Mouse (Mus musculus) Patski (cell line): Measurements from ENCODE around the gene Klhl29. TPM values are rescaled to one million over a fixed set of nuclear protein-coding genes. Genes with fewer than 3 reads are reported as not detected.

Source experiments
- ATAC-seq: fragments of 100-300 bp; one replicate; pipeline ENCODE4 v1.8.0; 2021
- CTCF ChIA-PET: fragments of 350-600 bp; sonication (Branson Sonifier 250); formaldehyde crosslinking; loops from one replicate; lab custom pipeline; 2022; ENCODE audit warnings: inconsistent platforms; lab: Charles Lee
- POLR2A ChIA-PET: fragments of 350-600 bp; sonication (Branson Sonifier 250); formaldehyde crosslinking; loops from one replicate; lab custom pipeline; 2022; ENCODE audit warnings: antibody characterized with exemption, inconsistent platforms; lab: Charles Lee
- DNase-seq: peaks from one replicate; pipeline ENCODE4 v3.0.0-alpha.2; 2011; ENCODE audit warnings: low read depth, low spot score
- H3K27me3 ChIP-seq: fragments of 371-371 bp; one replicate; pipeline ENCODE4 v1.5.1; 2021
- CTCF ChIP-seq: fragments of 100-300 bp; IDR thresholded peaks from one replicate; pipeline ENCODE4 v1.5.1; 2021
- in situ Hi-C: fragments of 300-500 bp; cut with MboI; formaldehyde crosslinking; loops from 3 replicates; pipeline ENCODE4 v1.11.1; 2018; ENCODE audit warnings: low pct_unique_long_range_greater_than_20kb, mixed read lengths
- polyA plus RNA-seq: library from polyadenylated mRNA; unstranded; gene quantifications from one replicate; pipeline ENCODE4 v1.2.3, GENCODE M21; 2021

Klhl29 gene
- polyA plus RNA-seq, 1 experiment from 2014 or later: 16.8 TPM

DNA sequence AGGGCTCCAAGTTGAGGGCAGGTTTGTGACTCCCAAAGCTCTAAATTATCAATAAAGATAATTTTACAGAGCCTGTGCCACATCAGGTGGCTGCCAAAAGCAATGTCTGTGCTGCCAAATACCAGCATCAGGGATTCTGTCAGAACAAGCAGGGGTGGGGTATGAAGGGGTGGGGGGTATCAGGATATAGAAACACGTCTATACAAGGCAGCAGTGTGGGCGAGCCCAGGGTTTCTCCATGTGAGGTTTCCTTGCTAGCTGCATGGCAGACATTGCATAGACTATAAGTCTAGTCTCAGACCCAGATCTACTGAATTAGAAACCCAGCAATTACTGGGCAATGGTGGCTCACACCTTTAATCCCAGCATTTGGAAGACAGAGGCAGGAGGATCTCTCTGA is 41.3 kb downstream of the Klhl29 start:
- ChIA-PET POLR2A (no interaction called here), CTCF (interaction anchor here (0.6 kb wide), 1 partner anchor 9 kb away, joined by 3 read pairs; no protein-coding TSS in a partner anchor)
- ATAC-seq (no peak), DNase-seq (no peak)
- no peak for TF ChIP-seq CTCF
- in situ Hi-C loops: no loop called here
- no peaks in the 10 kb centered on the region for H3K27me3 ChIP-seq

DNA sequence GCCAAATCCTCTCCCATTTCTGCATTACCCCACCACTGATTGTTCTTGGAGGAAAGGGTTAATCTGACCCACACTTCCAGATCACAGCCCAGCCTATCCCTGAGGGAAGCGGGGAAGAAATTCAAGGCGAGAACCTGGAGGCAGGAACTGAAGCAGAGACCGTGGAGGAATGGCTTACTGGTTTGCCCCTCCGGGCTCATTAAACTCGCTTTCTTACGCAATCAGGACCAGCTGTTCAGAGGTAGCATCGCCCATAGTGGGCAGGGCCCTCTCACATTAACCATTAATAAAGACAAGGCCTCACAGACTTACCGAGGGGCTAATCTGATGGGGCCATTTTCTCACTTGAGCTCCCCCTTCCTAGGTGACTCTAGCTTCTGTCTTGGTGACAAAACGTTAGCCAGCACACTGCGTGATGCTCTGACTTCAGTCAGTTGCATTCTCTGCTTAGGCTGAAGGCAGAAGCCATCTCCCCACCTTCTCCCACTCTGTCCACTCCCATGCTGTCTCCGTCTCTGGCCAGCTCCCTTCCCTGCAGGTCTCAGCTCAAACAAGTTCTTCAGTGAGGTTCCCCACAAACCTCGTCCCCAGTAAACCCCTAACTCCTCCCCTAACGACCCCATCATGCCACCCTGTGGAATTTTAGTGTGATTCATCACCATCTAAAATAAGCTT is 43.5 kb downstream of the Klhl29 start:
- no peak for TF ChIP-seq CTCF
- CTCF ChIA-PET: no interaction called here
- peak; percentile 71 for ATAC-seq
- DNase-seq: peak; percentile 64
- in situ Hi-C loops: no loop called here
- no peaks in the 10 kb centered on the region for H3K27me3 ChIP-seq
- POLR2A ChIA-PET: no interaction called here

DNA sequence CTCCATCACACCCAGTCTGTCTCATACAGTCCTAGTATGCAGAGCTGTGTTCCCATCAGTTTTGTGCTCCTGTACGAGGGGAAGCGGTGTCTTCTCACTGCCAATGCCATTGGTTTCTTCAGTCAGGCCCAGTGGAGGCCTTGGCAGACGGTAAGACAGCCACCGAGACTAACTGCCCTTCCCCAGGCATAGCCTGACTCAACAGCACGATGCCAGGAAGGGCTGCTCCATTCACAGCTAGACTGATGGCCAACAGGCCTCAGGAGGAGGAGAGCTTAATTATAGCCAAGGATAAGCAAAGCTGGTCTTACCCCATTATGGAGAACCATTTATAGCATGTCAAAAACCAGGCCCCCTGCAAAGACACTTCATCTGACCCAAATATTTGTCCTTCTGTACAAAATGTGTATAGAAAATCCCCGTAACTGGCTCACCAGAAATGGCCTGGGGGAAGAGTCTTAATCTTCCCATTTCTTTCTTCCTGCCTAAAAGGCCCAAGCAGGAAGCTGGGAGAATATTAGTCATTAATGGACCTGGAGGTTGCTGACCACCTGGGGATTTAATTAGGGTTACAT is 44.9 kb downstream of the Klhl29 start:
- TF ChIP-seq CTCF: no peak
- ChIA-PET POLR2A (interaction anchor here (0.6 kb wide), 1 partner anchor 284 kb away, joined by 3 read pairs; no protein-coding TSS in a partner anchor), CTCF (interaction anchor here (0.8 kb wide), 1 partner anchor 15 kb away, joined by 3 read pairs; no protein-coding TSS in a partner anchor)
- peak; percentile 91 for DNase-seq
- in situ Hi-C loops: no loop called here
- no peaks in the 10 kb centered on the region for H3K27me3 ChIP-seq
- ATAC-seq: peak; percentile 76

DNA sequence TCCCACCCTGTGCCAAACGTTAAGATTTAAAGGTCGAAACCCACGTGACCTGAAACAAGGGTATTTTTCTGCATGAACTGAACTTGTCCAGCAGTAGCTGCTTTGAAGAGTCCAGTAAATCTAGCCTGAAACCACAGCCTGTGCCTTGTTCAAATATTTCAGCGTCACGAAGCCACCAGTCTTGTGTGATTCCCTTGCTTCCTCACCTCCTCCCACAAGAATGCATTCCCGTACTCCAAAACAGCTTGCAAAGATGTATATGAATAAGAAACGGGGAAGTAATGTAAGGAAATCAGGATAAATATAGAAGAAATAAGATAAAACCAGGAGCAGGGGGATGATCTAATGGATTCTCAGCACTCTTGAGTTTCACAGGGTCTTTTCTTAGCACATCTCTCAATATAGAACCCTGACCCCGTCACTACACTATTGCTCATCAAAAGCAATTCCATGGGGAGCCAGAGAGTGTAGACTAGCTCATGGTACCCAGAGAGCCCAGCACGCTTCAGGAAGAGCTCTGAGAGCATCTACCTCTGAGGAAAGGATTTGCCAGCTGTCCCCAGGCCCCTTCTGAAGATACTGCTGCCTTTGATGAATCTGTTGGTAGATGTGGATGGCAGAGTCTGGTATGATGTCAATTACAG is 52.9 kb downstream of the Klhl29 start:
- H3K27me3 ChIP-seq: no peaks in the 10 kb centered on the region
- ChIA-PET POLR2A (no interaction called here), CTCF (no interaction called here)
- DNase-seq (no peak), ATAC-seq (no peak)
- in situ Hi-C loops: no loop called here
- no peak for TF ChIP-seq CTCF

DNA sequence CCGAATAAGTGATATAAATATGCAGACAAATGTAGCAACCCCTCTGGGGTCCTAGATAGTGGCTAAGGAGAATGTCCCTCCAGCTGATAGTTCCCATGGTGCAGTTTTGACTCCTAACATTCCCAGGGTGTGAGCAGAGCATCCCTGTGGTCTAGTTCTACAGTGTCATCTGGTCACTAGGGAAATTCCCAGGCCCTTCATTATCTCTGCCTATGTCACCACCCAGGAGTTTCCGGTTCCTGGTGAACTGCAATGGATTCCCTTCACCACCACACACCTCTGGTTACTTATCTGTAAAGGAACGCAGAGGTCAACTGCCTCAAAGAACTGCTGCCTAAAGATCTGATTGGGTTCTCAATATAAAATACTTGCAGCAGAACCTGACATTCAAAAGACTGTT is 54.5 kb downstream of the Klhl29 start:
- H3K27me3 ChIP-seq: no peaks in the 10 kb centered on the region
- ChIA-PET CTCF (no interaction called here), POLR2A (no interaction called here)
- ATAC-seq: no peak
- in situ Hi-C loops: no loop called here
- no peak for TF ChIP-seq CTCF
- DNase-seq: no peak

DNA sequence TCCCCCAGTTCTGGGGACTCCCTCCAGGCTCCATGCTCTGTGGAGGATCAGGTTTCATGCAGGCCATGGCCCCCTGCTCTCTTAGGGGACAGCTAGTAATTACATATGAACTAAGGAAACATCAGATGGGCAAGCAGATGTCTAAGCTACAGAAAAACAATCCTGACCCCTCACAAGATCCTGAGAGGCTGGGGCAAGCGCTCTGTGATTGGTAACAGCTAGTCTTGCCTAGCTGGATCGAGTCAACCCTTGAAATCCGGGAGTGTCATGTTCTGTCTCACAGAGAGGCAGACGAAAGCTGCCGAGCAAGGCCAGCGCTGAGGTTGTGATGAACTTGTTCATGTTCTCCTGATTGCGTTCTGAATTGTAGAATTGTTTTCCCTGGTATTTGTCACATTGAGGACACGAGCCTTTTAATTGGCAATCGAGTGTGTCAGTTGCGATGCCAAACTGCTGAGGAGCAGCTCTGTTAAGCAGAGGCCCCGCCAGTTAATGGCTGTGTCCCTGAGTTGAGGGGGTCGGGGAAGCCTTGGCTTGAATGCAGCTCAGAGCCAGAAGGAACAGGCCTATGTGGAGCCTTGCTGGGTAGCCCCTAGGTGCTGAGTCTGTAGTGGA is 56.0 kb downstream of the Klhl29 start:
- in situ Hi-C loops: no loop called here
- CTCF ChIA-PET: no interaction called here
- no peak for TF ChIP-seq CTCF
- no peaks in the 10 kb centered on the region for H3K27me3 ChIP-seq
- DNase-seq (no peak), ATAC-seq (no peak)
- POLR2A ChIA-PET: no interaction called here

DNA sequence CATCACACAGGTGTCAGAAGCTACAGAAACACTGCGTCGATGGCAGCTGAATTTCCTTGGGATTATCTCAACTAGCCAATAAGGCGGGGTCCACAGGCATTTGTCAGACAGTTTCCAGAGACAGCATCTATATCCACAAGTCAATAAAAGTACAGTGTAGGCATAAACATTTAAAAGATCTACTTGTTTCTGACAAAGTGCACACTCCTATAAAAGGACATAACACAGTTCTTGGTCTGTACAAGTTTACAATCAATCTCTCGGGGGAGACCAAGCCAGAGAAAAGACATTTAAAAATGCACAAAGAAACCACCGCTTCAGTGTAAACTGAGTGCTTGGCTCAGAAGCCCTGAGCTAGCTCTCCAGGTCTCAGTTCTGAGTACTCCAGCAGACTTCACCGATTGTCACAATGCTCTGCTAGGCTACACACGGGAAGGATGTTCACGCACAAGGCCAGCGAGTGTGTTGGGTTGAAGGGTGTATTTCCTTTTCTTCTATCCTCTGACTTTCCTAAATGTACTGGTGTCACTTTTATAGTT is 59.4 kb downstream of the Klhl29 start:
- TF ChIP-seq CTCF: no peak
- H3K27me3 ChIP-seq: no peaks in the 10 kb centered on the region
- ATAC-seq (no peak), DNase-seq (no peak)
- in situ Hi-C loops: no loop called here
- CTCF ChIA-PET: interaction anchor here (1.5 kb wide), 1 partner anchor 14 kb away, joined by 3 read pairs; no protein-coding TSS in a partner anchor
- POLR2A ChIA-PET: interaction anchor here (0.6 to 1.0 kb wide), 2 partner anchors 58 to 791 kb away, joined by 3 read pairs; no protein-coding TSS in a partner anchor

DNA sequence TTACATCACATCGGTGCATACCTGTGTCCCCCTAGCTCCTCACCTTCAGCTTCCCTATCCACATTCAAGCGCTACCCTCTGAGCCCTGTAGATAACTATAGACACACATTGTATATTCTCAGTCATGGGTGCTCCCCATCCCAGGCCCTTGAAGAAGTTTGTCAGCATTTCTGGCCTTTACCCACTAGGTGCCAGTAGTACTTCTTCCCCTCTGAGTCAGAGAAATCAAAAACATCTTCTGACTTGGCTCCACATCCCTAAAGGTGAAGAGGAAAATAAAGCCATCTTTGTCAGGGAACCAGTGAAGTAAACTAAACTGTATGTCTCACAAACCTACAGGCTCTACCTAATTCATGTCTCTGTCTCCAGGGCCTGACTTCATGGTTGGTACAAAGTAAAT is 67.6 kb downstream of the Klhl29 start:
- ATAC-seq (no peak), DNase-seq (no peak)
- peak; percentile 53 for TF ChIP-seq CTCF
- ChIA-PET POLR2A (no interaction called here), CTCF (no interaction called here)
- in situ Hi-C loops: loop anchor here (10.0 kb wide), 1 partner anchor 163 kb away; no protein-coding TSS in a partner anchor
- no peaks in the 10 kb centered on the region for H3K27me3 ChIP-seq

DNA sequence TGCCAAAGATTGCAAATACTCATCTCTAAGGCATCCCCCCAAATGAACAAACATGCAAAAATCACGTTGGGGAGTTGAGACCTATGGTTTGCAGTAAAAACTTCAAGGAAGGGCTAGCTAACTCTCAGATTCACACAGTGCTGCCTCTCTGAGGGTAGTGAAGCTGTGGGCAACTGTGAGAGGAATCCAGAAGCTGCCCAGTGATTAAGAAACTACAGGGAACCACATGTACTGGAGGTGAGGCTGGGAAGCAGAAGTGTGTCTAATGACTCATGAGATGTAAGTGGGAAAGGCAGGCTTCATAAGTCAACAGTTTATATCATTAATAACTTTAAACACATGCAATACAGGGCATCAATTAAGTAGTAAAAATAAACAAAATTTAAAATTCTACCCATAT is 70.0 kb downstream of the Klhl29 start:
- ChIA-PET POLR2A (no interaction called here), CTCF (no interaction called here)
- DNase-seq (no peak), ATAC-seq (no peak)
- in situ Hi-C loops: loop anchor here (10.0 kb wide), 1 partner anchor 161 kb away; no protein-coding TSS in a partner anchor
- H3K27me3 ChIP-seq: no peaks in the 10 kb centered on the region
- no peak for TF ChIP-seq CTCF

DNA sequence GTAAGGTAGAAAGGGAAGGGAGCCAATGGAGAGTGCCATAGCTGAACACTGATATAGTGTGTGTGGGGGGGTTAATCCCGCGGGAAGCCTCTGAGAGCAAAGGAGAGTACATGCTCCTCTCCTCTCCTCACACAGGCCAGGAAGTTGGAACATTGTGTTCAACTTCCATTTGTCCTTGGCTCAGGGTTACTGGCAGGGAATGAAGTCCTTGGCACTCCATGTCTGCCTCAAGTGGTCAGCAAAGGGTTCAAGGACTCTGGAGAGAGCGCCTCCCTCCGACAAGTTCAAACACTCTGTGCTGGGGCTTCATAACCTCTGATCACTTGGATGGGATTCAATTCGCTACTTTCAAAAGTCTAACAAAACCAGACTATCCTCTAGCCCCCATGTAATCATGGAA is 71.6 kb downstream of the Klhl29 start:
- DNase-seq (no peak), ATAC-seq (no peak)
- ChIA-PET POLR2A (no interaction called here), CTCF (no interaction called here)
- no peaks in the 10 kb centered on the region for H3K27me3 ChIP-seq
- in situ Hi-C loops: loop anchor here (10.0 kb wide), 1 partner anchor 159 kb away; no protein-coding TSS in a partner anchor
- no peak for TF ChIP-seq CTCF
